Mouse (Mus musculus): Measurements from ENCODE around the gene Ttc28. TPM values are rescaled to one million over a fixed set of nuclear protein-coding genes. Genes with fewer than 3 reads are reported as not detected.
A peak's percentile ranks its signal among the peaks of the same experiment; 100 is the strongest.

Gene Ttc28
- total RNA-seq, 1 experiment from 2014 or later = 6.3 TPM

- no peak for ATAC-seq (ENCODE audit: extremely low read depth, insufficient number of reproducible peaks, low FRiP score, poor library complexity, severe bottlenecking)
Observed at GRCm38 (mm10) chr5:110929306-110929705, 49.7 kb downstream of the Ttc28 start.

- no peak for ATAC-seq (ENCODE audit: extremely low read depth, insufficient number of reproducible peaks, low FRiP score, poor library complexity, severe bottlenecking)
Observed at GRCm38 (mm10) chr5:110936606-110937005, 57.0 kb downstream of the Ttc28 start.

DNA sequence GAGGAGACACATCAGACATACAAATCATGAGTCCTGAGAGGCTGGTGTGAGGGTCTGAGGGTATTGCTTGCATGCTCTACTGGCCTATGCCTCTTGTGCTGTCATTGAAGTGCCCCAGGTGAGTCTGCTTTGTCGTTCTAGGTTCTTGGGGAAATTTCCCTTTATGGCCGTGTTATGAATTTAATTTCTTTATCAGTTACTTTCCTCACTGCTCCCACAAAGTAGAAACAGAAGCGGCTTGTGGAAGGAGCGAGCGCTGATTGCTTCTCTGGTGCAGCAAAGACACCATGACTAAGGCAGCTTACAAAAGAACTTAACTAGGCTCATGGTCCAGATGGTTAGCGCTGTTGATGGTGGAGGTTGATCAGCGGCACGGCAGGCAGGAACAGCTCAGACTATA is 64.7 kb downstream of the Ttc28 start:
- no peak for ATAC-seq (ENCODE audit: extremely low read depth, insufficient number of reproducible peaks, low FRiP score, poor library complexity, severe bottlenecking)

GRCm38 (mm10) chr5:110948476-110949399 is 69.1 kb downstream of the Ttc28 start:
- ATAC-seq (ENCODE audit: extremely low read depth, insufficient number of reproducible peaks, low FRiP score, poor library complexity, severe bottlenecking) = no peak

- no peak for ATAC-seq (ENCODE audit: extremely low read depth, insufficient number of reproducible peaks, low FRiP score, poor library complexity, severe bottlenecking)
Observed at GRCm38 (mm10) chr5:110949791-110950190, 70.2 kb downstream of the Ttc28 start.

DNA sequence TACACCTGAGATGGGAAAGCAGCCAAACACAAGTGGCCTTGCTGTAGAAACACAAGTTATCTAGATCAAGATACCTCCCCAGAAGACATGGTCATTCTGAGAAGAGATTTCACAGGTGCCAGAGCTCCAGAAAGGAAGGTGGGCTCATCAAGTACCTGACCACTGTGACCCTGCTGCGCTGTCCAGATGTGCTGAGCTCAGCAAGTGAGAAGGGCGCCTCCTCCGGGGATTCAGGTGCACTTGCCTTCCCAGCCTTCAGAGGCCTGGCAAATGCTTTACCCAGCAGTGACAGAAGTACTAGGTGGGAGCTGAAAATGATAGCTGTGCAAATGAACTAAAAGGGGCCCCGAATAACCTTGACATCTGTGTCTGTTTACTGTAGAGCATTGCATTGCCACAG is 78.6 kb downstream of the Ttc28 start:
- ATAC-seq (ENCODE audit: extremely low read depth, insufficient number of reproducible peaks, low FRiP score, poor library complexity, severe bottlenecking) = no peak

- no peak for ATAC-seq (ENCODE audit: extremely low read depth, insufficient number of reproducible peaks, low FRiP score, poor library complexity, severe bottlenecking)
Observed at GRCm38 (mm10) chr5:110960067-110960466, 80.5 kb downstream of the Ttc28 start.

- no peak for ATAC-seq (ENCODE audit: extremely low read depth, insufficient number of reproducible peaks, low FRiP score, poor library complexity, severe bottlenecking)
Observed at GRCm38 (mm10) chr5:110960890-110961289, 81.3 kb downstream of the Ttc28 start.

- no peak for ATAC-seq (ENCODE audit: extremely low read depth, insufficient number of reproducible peaks, low FRiP score, poor library complexity, severe bottlenecking)
Observed at GRCm38 (mm10) chr5:110967483-110968055, 88.0 kb downstream of the Ttc28 start.

- no peak for ATAC-seq (ENCODE audit: extremely low read depth, insufficient number of reproducible peaks, low FRiP score, poor library complexity, severe bottlenecking)
Observed at GRCm38 (mm10) chr5:110968566-110968965, 89.0 kb downstream of the Ttc28 start.

GRCm38 (mm10) chr5:110970162-110970780 is 90.7 kb downstream of the Ttc28 start:
- peak; percentile 53 for ATAC-seq (ENCODE audit: extremely low read depth, insufficient number of reproducible peaks, low FRiP score, poor library complexity, severe bottlenecking)

DNA sequence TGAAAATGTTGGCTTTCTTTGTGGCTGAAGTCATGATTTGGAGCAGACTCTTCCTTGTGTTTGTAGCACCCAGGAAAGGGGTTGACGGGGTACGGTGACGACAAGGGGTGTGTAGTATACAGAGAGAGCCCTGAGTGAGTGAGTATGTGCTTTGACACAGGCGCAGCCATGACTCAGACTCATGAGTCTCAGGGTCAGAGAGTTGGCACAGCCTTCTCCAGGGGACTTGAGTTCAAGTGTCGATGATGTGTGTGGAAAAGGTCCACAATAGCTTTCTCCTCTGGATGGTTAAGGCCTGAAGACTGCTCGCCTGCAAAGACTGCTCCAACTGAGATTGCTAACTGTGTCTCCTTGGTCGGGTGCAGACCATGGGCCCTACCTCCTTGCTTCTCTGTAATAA is 97.1 kb downstream of the Ttc28 start:
- ATAC-seq (ENCODE audit: extremely low read depth, insufficient number of reproducible peaks, low FRiP score, poor library complexity, severe bottlenecking) = no peak

DNA sequence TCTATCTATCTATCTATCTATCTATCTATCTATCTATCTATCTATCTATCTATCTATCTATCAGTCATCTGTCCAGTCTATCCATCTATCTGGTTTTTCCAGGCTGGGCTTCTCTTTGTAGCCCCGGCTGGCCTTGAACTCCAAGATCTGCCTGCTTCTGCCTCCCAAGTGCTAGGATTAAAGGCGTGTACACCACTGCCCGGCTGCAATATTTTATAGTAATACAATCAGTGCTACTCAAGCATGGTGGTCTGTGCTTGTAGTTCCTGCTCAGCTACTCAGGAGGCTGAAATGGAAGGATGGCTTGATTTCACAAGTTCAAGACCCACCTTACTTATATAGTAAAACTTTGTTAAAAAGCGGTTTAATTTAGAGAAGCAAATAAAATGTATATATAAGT is 98.2 kb downstream of the Ttc28 start:
- ATAC-seq (ENCODE audit: extremely low read depth, insufficient number of reproducible peaks, low FRiP score, poor library complexity, severe bottlenecking) = no peak

DNA sequence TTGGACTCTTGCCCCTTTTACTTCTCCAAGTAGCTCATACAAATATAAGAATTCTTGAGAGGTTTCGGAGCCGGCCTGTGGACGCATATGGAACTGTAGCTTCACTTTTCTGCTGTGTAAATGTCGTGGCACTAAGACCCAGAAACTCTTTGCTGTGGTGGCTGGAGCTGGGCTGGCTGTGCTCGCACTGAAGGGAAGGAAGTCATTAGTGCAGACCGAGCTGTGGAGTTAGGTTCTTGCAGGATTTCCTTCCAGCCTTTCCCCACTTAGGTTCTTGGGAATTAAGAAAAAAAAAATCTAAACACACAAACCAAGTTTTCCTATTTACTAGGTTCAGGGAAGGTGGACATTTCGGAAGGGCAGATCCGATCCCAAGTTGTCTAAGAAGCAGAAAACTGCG is 98.9 kb downstream of the Ttc28 start:
- ATAC-seq (ENCODE audit: extremely low read depth, insufficient number of reproducible peaks, low FRiP score, poor library complexity, severe bottlenecking) = peak; percentile 82

DNA sequence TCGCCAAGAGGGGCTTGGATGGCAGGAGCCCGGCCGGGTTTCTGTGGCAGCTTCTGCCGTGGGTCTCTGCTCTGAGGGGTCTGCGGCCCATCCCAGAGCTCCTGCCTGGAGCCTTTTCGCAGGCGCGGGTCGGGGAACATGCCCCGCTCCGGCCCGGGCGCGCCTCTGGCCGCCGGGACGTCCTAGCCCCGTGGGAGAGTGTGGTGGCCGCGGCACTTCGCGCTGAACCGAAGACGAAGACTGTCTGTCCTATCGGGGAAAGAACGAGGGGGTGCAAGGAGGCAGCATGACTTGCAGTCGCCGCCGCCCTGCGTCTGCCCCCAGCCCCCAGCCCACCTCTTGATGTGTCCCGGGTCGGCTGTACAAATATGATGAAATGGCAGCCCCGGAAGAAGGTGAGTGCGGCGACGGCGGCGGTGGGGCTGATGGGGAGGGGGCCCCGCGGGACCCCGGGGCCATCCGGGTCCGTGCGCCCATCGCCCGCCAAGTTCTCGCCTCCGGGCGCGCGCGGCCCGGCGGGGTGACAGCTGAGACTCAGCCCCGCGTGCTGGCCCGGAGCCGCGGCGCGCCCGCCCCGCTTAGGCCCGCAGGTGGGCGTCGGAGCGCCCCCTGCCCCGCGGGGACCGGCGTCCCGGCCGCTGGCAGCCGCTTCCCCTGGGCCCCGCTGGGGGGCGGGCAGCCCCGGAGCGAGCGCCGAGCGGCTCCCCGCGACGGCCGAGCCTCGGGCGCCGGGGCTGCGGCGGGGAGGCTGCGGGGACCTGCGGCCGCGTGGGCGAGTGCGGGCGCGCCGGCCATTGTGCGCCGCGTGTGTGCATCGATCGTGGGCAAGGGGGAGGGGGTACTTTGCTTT is 99.6 kb downstream of the Ttc28 start:
- ATAC-seq (ENCODE audit: extremely low read depth, insufficient number of reproducible peaks, low FRiP score, poor library complexity, severe bottlenecking) = no peak

DNA sequence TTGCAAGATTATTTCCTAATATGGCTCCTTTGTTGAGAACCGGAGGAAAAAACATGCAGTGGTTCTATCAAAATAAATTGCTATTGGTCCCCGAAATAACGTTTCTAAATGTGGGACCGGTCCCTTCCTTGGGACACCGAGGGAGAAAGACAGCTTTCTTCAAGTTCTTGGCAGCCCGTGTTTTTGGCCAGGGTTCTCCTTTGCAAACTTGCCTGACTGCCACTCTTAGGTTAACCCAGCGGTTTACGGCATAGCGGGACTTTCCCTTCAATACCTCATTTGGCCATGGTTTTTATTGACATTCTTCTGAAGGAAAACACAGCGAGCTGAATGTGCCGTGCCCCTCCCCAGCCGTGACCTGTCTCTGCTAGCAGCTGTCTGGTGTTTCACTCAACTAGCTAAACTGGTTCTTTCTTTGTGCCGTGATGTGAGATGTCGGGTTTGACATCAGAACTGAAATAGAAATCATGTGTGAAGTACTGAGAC is 100.3 kb downstream of the Ttc28 start:
- ATAC-seq (ENCODE audit: extremely low read depth, insufficient number of reproducible peaks, low FRiP score, poor library complexity, severe bottlenecking) = peak; percentile 27; the same call in 1 of the 2 replicates

DNA sequence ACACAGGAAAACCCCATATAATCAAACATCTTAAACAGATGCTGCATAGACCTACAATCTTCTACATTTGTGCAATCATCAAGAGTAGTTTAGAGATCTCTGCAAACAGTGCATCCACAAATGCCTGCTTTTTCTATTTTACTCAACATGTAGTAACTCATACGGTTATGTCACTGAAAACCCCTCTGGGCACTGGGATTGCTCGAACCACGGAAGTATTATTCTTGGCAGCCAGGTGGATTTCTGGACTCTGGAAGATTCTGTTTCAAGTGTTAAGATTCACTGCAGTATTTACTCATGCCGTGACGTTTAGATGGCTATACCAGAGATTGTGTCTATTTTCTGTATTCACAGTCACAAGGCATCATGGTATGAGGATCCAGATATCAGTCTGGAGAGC is 101.0 kb downstream of the Ttc28 start:
- ATAC-seq (ENCODE audit: extremely low read depth, insufficient number of reproducible peaks, low FRiP score, poor library complexity, severe bottlenecking) = no peak

- no peak for ATAC-seq (ENCODE audit: extremely low read depth, insufficient number of reproducible peaks, low FRiP score, poor library complexity, severe bottlenecking)
Observed at GRCm38 (mm10) chr5:110982436-110982835, 102.8 kb downstream of the Ttc28 start.

GRCm38 (mm10) chr5:110984136-110984681 is 104.6 kb downstream of the Ttc28 start:
- ATAC-seq (ENCODE audit: extremely low read depth, insufficient number of reproducible peaks, low FRiP score, poor library complexity, severe bottlenecking) = no peak
